Mouse (Mus musculus) liver, postnatal 0 days (tissue): ENCODE measurements around the gene Nde1. TPM values are rescaled to one million over a fixed set of nuclear protein-coding genes. Genes with fewer than 3 reads are reported as not detected.
A peak's percentile ranks its signal among the peaks of the same experiment; 100 is the strongest.

Source experiments
- ATAC-seq: fragments of 200-750 bp; cut with Nextera tagmentation; 2 replicates; pipeline ENCODE4 v1.8.0; 2017; ENCODE audit warnings: mild to moderate bottlenecking, moderate library complexity
- DNase-seq: peaks from one replicate; pipeline ENCODE4 v3.0.0-alpha.2; 2016
- H3K27ac ChIP-seq: fragments of 300-500 bp; sonication (generic); 2 replicates; pipeline ENCODE4 v1.5.1; 2014; ENCODE audit warnings: antibody characterized with exemption, moderate library complexity, mild to moderate bottlenecking, low read depth
- H3K27me3 ChIP-seq: fragments of 300-500 bp; sonication (generic); 2 replicates; pipeline ENCODE4 v1.6.1; 2014; ENCODE audit warnings: low read length, control low read depth, mixed read lengths; ENCODE audit not compliant: insufficient read depth
- H3K36me3 ChIP-seq: fragments of 300-500 bp; sonication (generic); replicated peaks from 2 replicates; pipeline ENCODE4 v1.6.1; 2014; ENCODE audit warnings: mild to moderate bottlenecking, control low read depth, low read length, moderate library complexity, mixed read lengths; ENCODE audit not compliant: insufficient read depth
- H3K4me1 ChIP-seq: fragments of 300-500 bp; sonication (generic); 2 replicates; pipeline ENCODE4 v1.6.1; 2014; ENCODE audit warnings: antibody characterized with exemption, mild to moderate bottlenecking, control low read depth; ENCODE audit not compliant: insufficient read depth
- H3K4me2 ChIP-seq: fragments of 300-500 bp; sonication (generic); 2 replicates; pipeline ENCODE4 v1.6.1; 2014; ENCODE audit warnings: low read depth, mild to moderate bottlenecking, low read length, moderate library complexity, mixed read lengths
- H3K4me3 ChIP-seq: fragments of 300-500 bp; sonication (generic); 2 replicates; pipeline ENCODE4 v1.5.1; 2014; ENCODE audit warnings: low read depth, low read length
- H3K9ac ChIP-seq: fragments of 300-500 bp; sonication (generic); replicated peaks from 2 replicates; pipeline ENCODE4 v1.6.1; 2014; ENCODE audit warnings: mild to moderate bottlenecking, moderate library complexity
- H3K9me3 ChIP-seq: fragments of 300-500 bp; sonication (generic); 2 replicates; pipeline ENCODE4 v1.6.1; 2016; ENCODE audit warnings: mild to moderate bottlenecking, control low read depth, low read length, mixed read lengths
- CTCF ChIP-seq: sonication (generic); IDR thresholded peaks from 2 replicates; pipeline ENCODE4 v1.5.1; 2016; ENCODE audit warnings: antibody characterized with exemption, low read depth
- EP300 ChIP-seq: IDR thresholded peaks from 2 replicates; pipeline ENCODE4 v1.6.1; 2016; ENCODE audit warnings: antibody characterized with exemption, low read depth, mild to moderate bottlenecking
- WGBS: fragments of 180-500 bp; shearing (Covaris S2); extraction: QIAGEN DNeasy Blood & Tissue Kit; methylation state at CpG from one replicate; pipeline ENCODE4 v1.1.7; 2014; ENCODE audit not compliant: insufficient replicate concordance; 5-methylcytosine and 5-hydroxymethylcytosine counted together
- polyA plus RNA-seq: library from polyadenylated mRNA; unstranded; fragments of >200 nt; fragmentation: Nextera tagmentation; extraction: Ambion mirVana; gene quantifications from 2 replicates; pipeline ENCODE4 v1.2.1, GENCODE M21; 2015

The Nde1 gene
- polyA plus RNA-seq, 1 experiment from 2014 or later, result 28.1 TPM

DNA sequence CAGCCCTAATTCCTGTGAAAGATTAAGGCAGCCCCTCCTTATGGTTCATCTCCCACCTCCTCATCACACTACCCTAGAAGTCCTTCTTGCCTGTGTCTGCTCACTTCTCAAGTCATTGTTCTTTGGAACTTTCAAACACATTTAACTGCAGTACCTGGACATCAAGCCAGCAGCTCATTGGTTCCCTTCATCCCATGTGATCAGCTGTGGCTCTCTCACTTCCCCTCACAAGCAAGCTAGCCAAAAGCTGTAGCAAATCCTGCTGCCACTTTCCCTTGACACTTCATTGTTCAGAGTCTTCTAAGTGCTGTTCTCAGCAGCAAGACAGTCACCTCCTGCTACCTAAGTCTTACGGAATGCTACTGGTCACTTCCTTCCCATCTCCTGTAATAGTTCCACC lies 37.8 kb upstream of the Nde1 start:
- no peak for DNase-seq
- Histone ChIP-seq H3K27ac (no peak overlapping the region), H3K4me1 (no peaks in the 10 kb centered on the region), H3K9me3 (no peaks in the 10 kb centered on the region), H3K27me3 (no peaks in the 10 kb centered on the region), H3K36me3 (peaks cover 88% of the 10 kb centered on the region), H3K4me2 (no peak overlapping the region), H3K9ac (no peak overlapping the region), H3K4me3 (no peak overlapping the region)
- TF ChIP-seq CTCF (no peak), EP300 (no peak)
- no peak for ATAC-seq
- WGBS, result 90% methylated on average over 1 of the region's 1 CpGs

DNA sequence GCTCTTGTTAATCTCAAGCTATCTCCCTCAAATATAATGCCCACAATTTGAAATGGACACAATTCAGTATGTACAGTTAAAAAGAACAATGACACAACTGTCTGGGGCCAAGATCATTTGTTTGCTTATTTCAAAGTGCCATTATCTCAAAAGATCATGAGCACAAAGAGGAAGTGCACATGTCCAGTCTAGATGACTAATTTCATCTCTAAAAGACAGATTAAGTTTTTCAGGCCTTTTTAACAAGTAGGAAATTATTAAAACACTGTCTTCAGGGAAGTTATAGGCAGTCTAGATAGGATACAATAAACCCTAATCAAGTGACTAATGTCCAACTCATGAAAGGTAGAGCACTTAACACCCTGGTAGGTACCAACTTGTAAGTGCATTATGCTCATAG lies 34.1 kb upstream of the Nde1 start:
- no peak for ATAC-seq
- no peak overlapping the region for H3K4me2 ChIP-seq
- DNase-seq, result no peak
- H3K27me3 ChIP-seq, result no peaks in the 10 kb centered on the region
- H3K9ac ChIP-seq, result no peak overlapping the region
- no peaks in the 10 kb centered on the region for H3K9me3 ChIP-seq
- H3K27ac ChIP-seq, result no peak overlapping the region
- H3K4me3 ChIP-seq, result no peak overlapping the region
- no peaks in the 10 kb centered on the region for H3K4me1 ChIP-seq
- TF ChIP-seq CTCF, result no peak
- TF ChIP-seq EP300, result no peak
- H3K36me3 ChIP-seq, result peaks cover 85% of the 10 kb centered on the region

DNA sequence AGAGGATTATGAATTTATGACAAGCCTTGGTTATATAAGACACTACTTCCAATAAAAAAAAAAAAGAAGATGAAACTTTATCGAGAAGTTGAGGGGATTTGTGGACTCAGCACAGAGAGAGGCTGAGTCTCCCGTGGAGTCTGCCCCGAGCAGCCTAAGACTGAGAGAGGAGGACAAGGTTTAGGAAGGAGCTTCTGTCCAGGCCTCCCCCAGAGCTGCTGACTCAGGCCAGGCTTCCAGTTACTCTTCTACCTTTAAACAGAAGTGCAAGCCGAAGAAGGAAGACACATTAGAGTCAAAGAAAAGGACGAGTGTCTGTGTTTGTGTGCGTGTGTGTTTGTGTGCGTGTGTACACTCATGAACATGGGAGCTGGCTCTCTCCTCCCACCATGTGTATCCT lies 32.3 kb upstream of the Nde1 start:
- H3K27ac ChIP-seq, result no peak overlapping the region
- no peak overlapping the region for H3K4me3 ChIP-seq
- no peak for TF ChIP-seq CTCF
- no peak for TF ChIP-seq EP300
- H3K9ac ChIP-seq, result no peak overlapping the region
- DNase-seq (no peak), ATAC-seq (no peak)
- 89% methylated on average over 7 of the region's 7 CpGs for WGBS
- H3K9me3 ChIP-seq, result no peaks in the 10 kb centered on the region
- H3K4me1 ChIP-seq, result no peaks in the 10 kb centered on the region
- peaks cover 77% of the 10 kb centered on the region for H3K36me3 ChIP-seq
- no peak overlapping the region for H3K4me2 ChIP-seq
- H3K27me3 ChIP-seq, result no peaks in the 10 kb centered on the region

DNA sequence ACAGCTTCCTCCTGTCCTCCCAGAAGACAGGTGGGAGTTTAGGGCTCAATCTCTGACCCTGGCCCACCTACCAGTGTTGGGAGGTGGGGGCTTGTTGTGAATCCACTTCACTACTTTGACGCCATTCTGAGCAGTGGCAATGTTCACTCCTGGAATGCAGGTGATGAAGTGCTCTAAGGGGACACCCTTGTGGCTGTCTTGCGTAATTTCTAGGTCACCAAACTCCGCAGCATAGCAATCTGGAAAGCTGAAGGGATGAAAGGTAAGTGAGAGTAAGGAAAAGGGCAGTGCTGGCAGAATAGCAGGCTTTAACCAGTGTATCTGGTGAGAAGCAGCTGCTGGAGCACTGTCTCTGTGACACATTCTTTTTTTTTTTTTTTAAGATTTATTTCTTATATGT lies 31.7 kb upstream of the Nde1 start:
- Histone ChIP-seq H3K9me3 (no peaks in the 10 kb centered on the region), H3K27me3 (no peaks in the 10 kb centered on the region), H3K4me3 (no peak overlapping the region), H3K4me2 (no peak overlapping the region), H3K36me3 (peaks cover 76% of the 10 kb centered on the region), H3K27ac (no peak overlapping the region), H3K4me1 (no peaks in the 10 kb centered on the region), H3K9ac (no peak overlapping the region)
- DNase-seq (no peak), ATAC-seq (peak; percentile 27; the same call in 1 of the 2 replicates)
- no peak for TF ChIP-seq EP300
- 0 out of 2 replicates have a peak, but pooled peaks have one; percentile 13 for TF ChIP-seq CTCF
- 80% methylated on average over 3 of the region's 3 CpGs for WGBS

DNA sequence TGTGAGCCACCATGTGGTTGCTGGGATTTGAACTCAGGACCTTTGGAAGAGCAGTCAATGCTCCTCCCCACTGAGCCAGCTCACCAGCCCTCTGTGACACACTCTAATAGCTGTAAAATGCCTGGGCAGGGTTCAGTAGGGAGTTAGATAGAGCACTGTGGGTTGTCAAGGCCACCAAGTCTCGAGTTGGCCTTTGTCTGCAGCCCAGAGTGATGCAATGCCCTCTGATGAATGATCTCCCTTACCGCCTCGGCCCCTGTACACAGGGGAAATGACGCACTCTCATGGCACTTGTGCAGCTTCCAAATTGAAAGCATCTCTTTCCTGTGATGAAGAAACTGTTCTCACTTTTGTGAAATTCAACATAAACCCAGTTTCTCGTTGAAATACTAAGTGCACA lies 31.2 kb upstream of the Nde1 start:
- H3K9me3 ChIP-seq, result no peaks in the 10 kb centered on the region
- H3K36me3 ChIP-seq, result peaks cover 76% of the 10 kb centered on the region
- DNase-seq (peak; percentile 51), ATAC-seq (peak; percentile 96)
- H3K27ac ChIP-seq, result peak overlapping the region; percentile 49; the same call in 1 of the 2 replicates
- H3K27me3 ChIP-seq, result no peaks in the 10 kb centered on the region
- H3K9ac ChIP-seq, result no peak overlapping the region
- no peak overlapping the region for H3K4me3 ChIP-seq
- WGBS, result 59% methylated on average over 5 of the region's 5 CpGs
- H3K4me1 ChIP-seq, result no peaks in the 10 kb centered on the region
- no peak for TF ChIP-seq CTCF
- 0 out of 2 replicates have a peak, but pooled peaks have one; percentile 25 for TF ChIP-seq EP300
- no peak overlapping the region for H3K4me2 ChIP-seq

DNA sequence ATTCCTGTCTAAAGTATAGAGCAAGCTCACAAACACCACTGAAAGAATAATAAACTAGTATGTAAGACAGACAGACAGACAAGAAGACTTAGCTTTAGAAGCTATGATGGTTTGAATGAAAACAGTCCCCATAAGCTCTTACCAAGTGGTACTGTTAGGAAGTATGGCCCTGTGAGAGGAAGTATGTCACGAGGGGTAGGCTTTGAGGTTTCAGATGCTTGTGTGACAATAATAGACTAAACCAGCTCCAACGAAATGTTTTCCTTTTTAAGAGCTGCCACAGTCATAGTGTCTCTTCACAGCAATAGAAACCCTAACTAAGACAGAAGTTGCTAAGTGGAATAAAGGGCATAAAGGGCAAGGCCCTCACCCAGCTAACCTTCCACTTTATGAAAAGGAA lies 28.1 kb upstream of the Nde1 start:
- 41% methylated on average over 2 of the region's 2 CpGs for WGBS
- no peaks in the 10 kb centered on the region for H3K9me3 ChIP-seq
- H3K4me3 ChIP-seq, result no peak overlapping the region
- DNase-seq, result no peak
- H3K4me2 ChIP-seq, result no peak overlapping the region
- no peak overlapping the region for H3K27ac ChIP-seq
- H3K36me3 ChIP-seq, result peaks cover 60% of the 10 kb centered on the region
- no peaks in the 10 kb centered on the region for H3K4me1 ChIP-seq
- TF ChIP-seq EP300 (no peak), CTCF (no peak)
- no peak for ATAC-seq
- no peak overlapping the region for H3K9ac ChIP-seq
- no peaks in the 10 kb centered on the region for H3K27me3 ChIP-seq

DNA sequence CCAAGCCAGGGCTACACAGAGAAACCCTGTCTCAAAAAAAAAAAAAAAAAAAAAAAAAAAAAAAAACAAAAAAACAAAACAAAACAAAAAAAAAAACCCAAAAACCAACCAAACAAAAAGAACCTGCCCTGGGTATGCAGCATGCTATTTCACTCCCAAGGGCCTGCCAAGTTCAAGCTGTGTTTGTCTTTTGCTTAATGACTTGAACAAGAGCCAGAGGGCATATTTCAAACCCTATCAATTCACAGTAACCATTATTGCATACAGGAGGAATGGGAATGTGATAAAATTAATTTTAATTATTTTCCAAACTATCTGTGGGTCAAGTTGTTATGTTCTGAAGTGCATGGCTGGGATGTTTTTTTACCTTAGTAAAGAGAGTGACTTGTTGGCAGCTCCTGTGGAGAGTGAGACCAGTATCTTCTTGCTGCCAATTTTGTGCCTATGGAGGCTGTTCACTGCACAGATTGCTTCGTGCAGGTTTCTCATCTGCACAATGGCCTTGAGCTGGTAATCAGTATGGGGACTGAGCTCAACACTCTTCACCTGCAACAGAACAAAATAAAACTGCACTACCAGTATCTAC lies 25.0 kb upstream of the Nde1 start:
- Histone ChIP-seq H3K4me3 (no peak overlapping the region), H3K4me2 (no peak overlapping the region), H3K27me3 (no peaks in the 10 kb centered on the region), H3K4me1 (no peaks in the 10 kb centered on the region), H3K9ac (no peak overlapping the region), H3K9me3 (no peaks in the 10 kb centered on the region), H3K36me3 (peaks cover 59% of the 10 kb centered on the region), H3K27ac (peak overlapping the region; percentile 19; the same call in 1 of the 2 replicates)
- TF ChIP-seq EP300 (no peak), CTCF (no peak)
- DNase-seq (no peak), ATAC-seq (peak; percentile 38)
- whole genome bisulfite sequencing, result 76% methylated on average over 1 of the region's 1 CpGs
